ENCODE assay signal across 8 mouse cellular contexts in genomic region chr16:57121816-57122415, GRCm38 (mm10). TPM values are rescaled to one million over a fixed set of nuclear protein-coding genes. Genes with fewer than 3 reads are reported as not detected.
A peak's percentile ranks its signal among the peaks of the same experiment; 100 is the strongest.
DNase-seq lines count a peak whose midpoint lies in the region; ATAC-seq and TF ChIP-seq lines count a peak whose summit lies in the region.

No protein-coding gene starts in this region.

- intact Hi-C loops in left cerebral cortex, adult 2 months (cut with DNase I), result loop anchor here (1.0 to 5.0 kb wide), 3 partner anchors 45 to 405 kb away; partner anchors contain the start of genes Nit2, Tbc1d23 and Tfg

- H3K9ac ChIP-seq in embryonic facial prominence, embryonic 15.5 days, result peak overlapping the region; percentile 95
- H3K9ac ChIP-seq in neural tube, embryonic 15.5 days (replicated peaks), result peak overlapping the region; percentile 98

- no peak for TF ChIP-seq CTCF in left cerebral cortex, adult 2 months (IDR thresholded peaks at IDR 0.05)

- WGBS in embryonic facial prominence, embryonic 15.5 days, result under 1% methylated on average over 59 of the region's 59 CpGs
- WGBS in limb, embryonic 10.5 days, result under 1% methylated on average over 59 of the region's 59 CpGs
- WGBS in neural tube, embryonic 15.5 days, result under 1% methylated on average over 59 of the region's 59 CpGs

- H3K9me3 ChIP-seq in embryonic facial prominence, embryonic 15.5 days (replicated peaks), result no peaks in the 10 kb centered on the region
- H3K9me3 ChIP-seq in limb, embryonic 10.5 days (replicated peaks), result no peaks in the 10 kb centered on the region
- H3K9me3 ChIP-seq in neural tube, embryonic 15.5 days (replicated peaks), result no peaks in the 10 kb centered on the region

- H3K4me3 ChIP-seq in left cerebral cortex, adult 2 months, result peak overlapping the region; percentile 100
- H3K4me3 ChIP-seq in embryonic facial prominence, embryonic 15.5 days (replicated peaks), result peak overlapping the region; percentile 100
- peak overlapping the region; percentile 89 for H3K4me3 ChIP-seq in limb, embryonic 10.5 days
- H3K4me3 ChIP-seq in neural tube, embryonic 15.5 days (replicated peaks), result peak overlapping the region; percentile 100

- no peak for DNase-seq in left cerebral cortex, adult 2 months (ENCODE audit: extremely low spot score in 1 of 2, low spot score in 2 of 2)
- DNase-seq in left cerebral cortex, adult 8-10 months (ENCODE audit: low spot score in 2 of 2), result no peak
- peak; percentile 23 for DNase-seq in NIH3T3 (ENCODE audit: low read depth)
- DNase-seq in limb, embryonic 10.5 days (ENCODE audit: low spot score), result no peak
- DNase-seq in spleen, adult 18-20 months, result no peak
- DNase-seq in adipocyte (ENCODE audit: low spot score), result no peak

- peaks cover 15% of the 10 kb centered on the region for H3K4me1 ChIP-seq in embryonic facial prominence, embryonic 15.5 days
- peaks cover 15% of the 10 kb centered on the region for H3K4me1 ChIP-seq in limb, embryonic 10.5 days
- H3K4me1 ChIP-seq in neural tube, embryonic 15.5 days, result peaks cover 22% of the 10 kb centered on the region

- peak overlapping the region; percentile 99 for H3K27ac ChIP-seq in left cerebral cortex, adult 2 months
- H3K27ac ChIP-seq in embryonic facial prominence, embryonic 15.5 days (replicated peaks), result peak overlapping the region; percentile 93
- H3K27ac ChIP-seq in limb, embryonic 10.5 days, result peak overlapping the region; percentile 95
- H3K27ac ChIP-seq in neural tube, embryonic 15.5 days (replicated peaks), result peak overlapping the region; percentile 98

- ATAC-seq in embryonic facial prominence, embryonic 15.5 days (ENCODE audit: insufficient number of reproducible peaks, low FRiP score, low TSS enrichment, low read depth), result no peak; the same call in none of the 2 replicates
- no peak; the same call in 1 of the 2 replicates for ATAC-seq in neural tube, embryonic 15.5 days (ENCODE audit: low FRiP score)

- no peaks in the 10 kb centered on the region for H3K36me3 ChIP-seq in embryonic facial prominence, embryonic 15.5 days
- H3K36me3 ChIP-seq in limb, embryonic 10.5 days, result no peaks in the 10 kb centered on the region
- H3K36me3 ChIP-seq in neural tube, embryonic 15.5 days, result no peaks in the 10 kb centered on the region

- no peaks in the 10 kb centered on the region for H3K27me3 ChIP-seq in embryonic facial prominence, embryonic 15.5 days
- no peaks in the 10 kb centered on the region for H3K27me3 ChIP-seq in limb, embryonic 10.5 days (ENCODE audit: low read depth, poor library complexity, severe bottlenecking)
- H3K27me3 ChIP-seq in neural tube, embryonic 15.5 days (replicated peaks), result no peaks in the 10 kb centered on the region

- H3K4me2 ChIP-seq in embryonic facial prominence, embryonic 15.5 days (replicated peaks), result peak overlapping the region; percentile 68
- peak overlapping the region; percentile 67 for H3K4me2 ChIP-seq in neural tube, embryonic 15.5 days

RNA-seq across cellular contexts. Expression of gene Tomm70a, which starts 0.4 kb away (rescaled TPM):
- total RNA-seq in left cerebral cortex, adult 2 months (2021), result 10 to 100 TPM; 96.3 to 96.9 TPM
- 100 to 1,000 TPM; 105 to 125 (median 117) TPM for total RNA-seq in left cerebral cortex, adult 8-10 months (2022)
- polyA plus RNA-seq in embryonic facial prominence, embryonic 15.5 days (2015; fragmentation: Nextera tagmentation; extraction: Ambion mirVana), result 35.1 and 37.4 TPM in 2 replicates
- polyA plus RNA-seq in limb, embryonic 10.5 days (2016; fragmentation: Nextera tagmentation; extraction: Ambion mirVana), result 55.9 and 57.5 TPM in 2 replicates
- 63.2 and 66.8 TPM in 2 replicates for polyA plus RNA-seq in neural tube, embryonic 15.5 days (2015; fragmentation: Nextera tagmentation; extraction: Ambion mirVana)

RNA-seq across cellular contexts. Expression of gene Nit2, which starts 45.2 kb away (rescaled TPM):
- total RNA-seq in left cerebral cortex, adult 2 months (2021), result 10 to 100 TPM; 13.6 to 14.5 TPM
- total RNA-seq in left cerebral cortex, adult 8-10 months (2022), result 10 to 100 TPM; 11.4 to 16.4 (median 14.9) TPM
- polyA plus RNA-seq in embryonic facial prominence, embryonic 15.5 days (2015; fragmentation: Nextera tagmentation; extraction: Ambion mirVana), result 79.6 and 88.6 TPM in 2 replicates
- polyA plus RNA-seq in limb, embryonic 10.5 days (2016; fragmentation: Nextera tagmentation; extraction: Ambion mirVana), result 66.1 and 67.1 TPM in 2 replicates
- 56.6 and 61.6 TPM in 2 replicates for polyA plus RNA-seq in neural tube, embryonic 15.5 days (2015; fragmentation: Nextera tagmentation; extraction: Ambion mirVana)

RNA-seq across cellular contexts. Expression of gene Tmem45a2, which starts 50.7 kb away (rescaled TPM):
- total RNA-seq in left cerebral cortex, adult 2 months (2021), result not detected
- under 1 TPM in 2 of 4 experiments, not detected in 2; 0.16 to 0.34 TPM for total RNA-seq in left cerebral cortex, adult 8-10 months (2022)
- 0.15 and 0.38 TPM in 2 replicates for polyA plus RNA-seq in embryonic facial prominence, embryonic 15.5 days (2015; fragmentation: Nextera tagmentation; extraction: Ambion mirVana)
- not detected in 2 replicates for polyA plus RNA-seq in limb, embryonic 10.5 days (2016; fragmentation: Nextera tagmentation; extraction: Ambion mirVana)
- not detected in 2 replicates for polyA plus RNA-seq in neural tube, embryonic 15.5 days (2015; fragmentation: Nextera tagmentation; extraction: Ambion mirVana)
